Mouse (Mus musculus): ENCODE measurements around the gene Fam172a.

DNA sequence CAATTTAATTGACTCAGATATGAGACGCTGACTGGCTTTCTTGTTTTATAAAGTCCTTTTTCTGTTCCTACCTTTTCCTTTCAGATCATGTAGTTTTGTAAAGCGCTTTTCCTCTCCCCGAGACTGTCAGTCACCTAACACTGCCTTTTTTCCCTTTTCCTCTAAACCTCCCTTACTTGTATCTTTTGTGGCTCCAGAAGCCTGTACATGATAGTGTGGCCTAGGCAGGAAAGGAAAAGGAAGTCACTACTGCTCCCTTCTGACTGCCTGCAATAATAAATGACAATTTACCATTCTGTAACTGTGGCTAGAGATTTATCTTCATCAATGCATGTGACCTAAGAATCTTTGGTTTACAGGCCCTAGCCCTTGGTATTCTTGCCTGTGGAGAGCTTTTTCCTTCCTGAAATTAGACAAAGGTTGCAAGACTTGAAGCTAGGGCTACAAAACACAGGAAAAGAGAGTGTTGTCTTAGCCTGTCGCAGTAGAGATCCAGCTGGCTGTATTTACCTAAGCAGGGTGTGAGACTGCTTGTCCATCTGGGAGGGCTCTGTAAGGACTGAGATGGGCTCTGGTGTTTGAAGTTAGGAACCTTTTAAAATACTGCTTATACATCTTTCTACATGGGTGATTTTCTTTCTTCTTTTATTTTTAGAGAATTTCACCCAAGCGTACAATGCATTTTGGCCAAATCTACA, 289.5 kb downstream of the Fam172a start:
- TF ChIP-seq CTCF (IDR thresholded peaks at IDR 0.05; ENCODE audit: borderline replicate concordance, insufficient read depth, low read length): no peak
- TF ChIP-seq POLR2A (IDR thresholded peaks at IDR 0.05; ENCODE audit: low read depth, low read length): no peak
